Mouse (Mus musculus): ENCODE results near the gene Dcaf12l1. TPM values are rescaled to one million over a fixed set of nuclear protein-coding genes. Genes with fewer than 3 reads are reported as not detected.
"Not testable (repeated sequence)": the region's sequence is repeated elsewhere in the genome, so short reads cannot be mapped to it uniquely, and the experiment has no call there.

Gene Dcaf12l1
- polyA plus RNA-seq (2015; fragmentation: Nextera tagmentation; extraction: Ambion mirVana), result 5.8 and 7.4 TPM in 2 replicates

GRCm38 (mm10) chrX:44789761-44790411 lies at the start of gene Dcaf12l1:
TSS of gene Dcaf12l1 (minus strand) at chrX:44790197.
- peak; percentile 95 for ATAC-seq (ENCODE audit: low read depth)
- Histone ChIP-seq H3K9ac (peak within 1 kb of the TSS; percentile 76), H3K4me3 (peak within 1 kb of the TSS; percentile 52), H3K27ac (replicated peaks) (0 out of 2 replicates have a peak within 1 kb of the TSS, but pooled peaks have one; percentile 33), H3K27me3 (no peaks in the 10 kb centered on the region), H3K36me3 (no peaks in the 10 kb centered on the region), H3K9me3 (no peaks in the 10 kb centered on the region), H3K4me2 (peak within 1 kb of the TSS; percentile 67), H3K4me1 (replicated peaks) (no peaks in the 10 kb centered on the region)
- WGBS, result 15% methylated on average over 47 of the region's 47 CpGs

- 56% methylated on average over 1 of the region's 1 CpGs for WGBS
- ATAC-seq (ENCODE audit: low read depth); H3K27ac ChIP-seq (replicated peaks); H3K9ac ChIP-seq; H3K9me3 ChIP-seq; H3K4me2 ChIP-seq; H3K4me3 ChIP-seq; H3K27me3 ChIP-seq; H3K36me3 ChIP-seq; H3K4me1 ChIP-seq (replicated peaks): not testable (repeated sequence)
Observed at GRCm38 (mm10) chrX:44809356-44809755, 19.4 kb upstream of the Dcaf12l1 start.

- WGBS, result 46% methylated on average over 36 of the region's 36 CpGs
- 0 out of 2 replicates have a peak overlapping the region, but pooled peaks have one; percentile 33 for H3K27ac ChIP-seq (replicated peaks)
- H3K9ac ChIP-seq, result peak overlapping the region; percentile 76
- peak overlapping the region; percentile 67 for H3K4me2 ChIP-seq
- H3K9me3 ChIP-seq, result no peaks in the 10 kb centered on the region
- peak; percentile 73 for ATAC-seq (ENCODE audit: low read depth)
- no peaks in the 10 kb centered on the region for H3K36me3 ChIP-seq
- no peaks in the 10 kb centered on the region for H3K27me3 ChIP-seq
- H3K4me3 ChIP-seq, result peak overlapping the region; percentile 52
- H3K4me1 ChIP-seq (replicated peaks), result no peaks in the 10 kb centered on the region
Observed at GRCm38 (mm10) chrX:44789036-44789760, 799 bp downstream of the Dcaf12l1 start.

Data from neural tube, embryonic 13.5 days (tissue).